Mouse (Mus musculus): ENCODE measurements around the gene Cep19. TPM values are rescaled to one million over a fixed set of nuclear protein-coding genes. Genes with fewer than 3 reads are reported as not detected.

Gene Cep19
- polyA plus RNA-seq, 1 experiment: 6.6 TPM

GRCm38 (mm10) chr16:32107342-32108045, 7.9 kb downstream of the Cep19 start:
- Histone ChIP-seq H3ac (ENCODE audit: control insufficient read depth, insufficient read length) (no peak overlapping the region), H3K27me3 (ENCODE audit: control insufficient read depth, insufficient read depth, insufficient read length) (no peaks in the 10 kb centered on the region), H3K4me3 (no peak overlapping the region), H3K79me2 (ENCODE audit: control insufficient read depth, insufficient read depth) (no peaks in the 10 kb centered on the region), H3K36me3 (ENCODE audit: control insufficient read depth, insufficient read depth) (no peaks in the 10 kb centered on the region), H3K4me2 (ENCODE audit: low read depth) (no peak overlapping the region)
- TF ChIP-seq TCF3 (IDR thresholded peaks at IDR 0.05; ENCODE audit: insufficient read length, low read depth): no peak
- no peak for TF ChIP-seq REST (IDR thresholded peaks at IDR 0.05; ENCODE audit: insufficient read depth, insufficient read length)
- TF ChIP-seq MYOD1 (IDR thresholded peaks at IDR 0.05; ENCODE audit: control insufficient read depth in 1 of 3, insufficient read length in 2 of 3, low read depth in 2 of 3): no peak
- TF ChIP-seq SRF (IDR thresholded peaks at IDR 0.05; ENCODE audit: control insufficient read depth, insufficient read length, low read depth): no peak
- TF ChIP-seq MAX (IDR thresholded peaks at IDR 0.05; ENCODE audit: low read depth): no peak

- H3K79me2 ChIP-seq (ENCODE audit: control insufficient read depth, insufficient read depth): no peaks in the 10 kb centered on the region
- H3ac ChIP-seq (ENCODE audit: control insufficient read depth, insufficient read length): no peak overlapping the region
- H3K27me3 ChIP-seq (ENCODE audit: control insufficient read depth, insufficient read depth, insufficient read length): no peaks in the 10 kb centered on the region
- TF ChIP-seq POLR2A (IDR thresholded peaks at IDR 0.05; ENCODE audit: insufficient read length, low read depth): no peak
- no peak for TF ChIP-seq POLR2AphosphoS2 (IDR thresholded peaks at IDR 0.05; ENCODE audit: insufficient read length, low read depth)
- TF ChIP-seq TCF12 (IDR thresholded peaks at IDR 0.05; ENCODE audit: insufficient read depth, poor library complexity, severe bottlenecking): no peak
- no peak for TF ChIP-seq MYOG (IDR thresholded peaks at IDR 0.05; ENCODE audit: control insufficient read depth in 1 of 3, insufficient read depth in 1 of 3, insufficient read length in 2 of 3, low read depth in 2 of 3)
- TF ChIP-seq E2F4 (IDR thresholded peaks at IDR 0.05; ENCODE audit: insufficient read depth): no peak
- TF ChIP-seq USF1 (IDR thresholded peaks at IDR 0.05; ENCODE audit: low read depth): no peak
- TF ChIP-seq CEBPB (IDR thresholded peaks at IDR 0.05; ENCODE audit: insufficient read depth, poor library complexity, severe bottlenecking): no peak
- TF ChIP-seq TCF3 (IDR thresholded peaks at IDR 0.05; ENCODE audit: insufficient read length, low read depth): no peak
- no peak for TF ChIP-seq MYOD1 (IDR thresholded peaks at IDR 0.05; ENCODE audit: control insufficient read depth in 1 of 3, insufficient read length in 2 of 3, low read depth in 2 of 3)
- no peak for TF ChIP-seq REST (IDR thresholded peaks at IDR 0.05; ENCODE audit: insufficient read depth, insufficient read length)
- TF ChIP-seq MAX (IDR thresholded peaks at IDR 0.05; ENCODE audit: low read depth): no peak
- no peak for TF ChIP-seq SRF (IDR thresholded peaks at IDR 0.05; ENCODE audit: control insufficient read depth, insufficient read length, low read depth)
- no peak overlapping the region for H3K4me2 ChIP-seq (ENCODE audit: low read depth)
- no peak overlapping the region for H3K4me3 ChIP-seq
- H3K36me3 ChIP-seq (ENCODE audit: control insufficient read depth, insufficient read depth): no peaks in the 10 kb centered on the region
These were observed 8.6 kb downstream of the Cep19 start for GRCm38 (mm10) chr16:32108170-32108569.

GRCm38 (mm10) chr16:32108578-32108977, 9.0 kb downstream of the Cep19 start:
- Histone ChIP-seq H3ac (ENCODE audit: control insufficient read depth, insufficient read length) (no peak overlapping the region), H3K36me3 (ENCODE audit: control insufficient read depth, insufficient read depth) (no peaks in the 10 kb centered on the region), H3K79me2 (ENCODE audit: control insufficient read depth, insufficient read depth) (no peaks in the 10 kb centered on the region), H3K4me2 (ENCODE audit: low read depth) (no peak overlapping the region), H3K27me3 (ENCODE audit: control insufficient read depth, insufficient read depth, insufficient read length) (no peaks in the 10 kb centered on the region), H3K4me3 (no peak overlapping the region)
- TF ChIP-seq TCF12 (IDR thresholded peaks at IDR 0.05; ENCODE audit: insufficient read depth, poor library complexity, severe bottlenecking) (no peak), TCF3 (IDR thresholded peaks at IDR 0.05; ENCODE audit: insufficient read length, low read depth) (no peak), MYOD1 (IDR thresholded peaks at IDR 0.05; ENCODE audit: control insufficient read depth in 1 of 3, insufficient read length in 2 of 3, low read depth in 2 of 3) (no peak), CEBPB (IDR thresholded peaks at IDR 0.05; ENCODE audit: insufficient read depth, poor library complexity, severe bottlenecking) (no peak), E2F4 (IDR thresholded peaks at IDR 0.05; ENCODE audit: insufficient read depth) (no peak), SRF (IDR thresholded peaks at IDR 0.05; ENCODE audit: control insufficient read depth, insufficient read length, low read depth) (no peak), REST (IDR thresholded peaks at IDR 0.05; ENCODE audit: insufficient read depth, insufficient read length) (no peak), USF1 (IDR thresholded peaks at IDR 0.05; ENCODE audit: low read depth) (no peak), POLR2AphosphoS2 (IDR thresholded peaks at IDR 0.05; ENCODE audit: insufficient read length, low read depth) (no peak), MAX (IDR thresholded peaks at IDR 0.05; ENCODE audit: low read depth) (no peak), MYOG (IDR thresholded peaks at IDR 0.05; ENCODE audit: control insufficient read depth in 1 of 3, insufficient read depth in 1 of 3, insufficient read length in 2 of 3, low read depth in 2 of 3) (no peak), POLR2A (IDR thresholded peaks at IDR 0.05; ENCODE audit: insufficient read length, low read depth) (no peak)

- Histone ChIP-seq H3K79me2 (ENCODE audit: control insufficient read depth, insufficient read depth) (no peaks in the 10 kb centered on the region), H3K4me3 (no peak overlapping the region), H3K27me3 (ENCODE audit: control insufficient read depth, insufficient read depth, insufficient read length) (no peaks in the 10 kb centered on the region), H3K4me2 (ENCODE audit: low read depth) (no peak overlapping the region), H3ac (ENCODE audit: control insufficient read depth, insufficient read length) (no peak overlapping the region), H3K36me3 (ENCODE audit: control insufficient read depth, insufficient read depth) (no peaks in the 10 kb centered on the region)
- TF ChIP-seq CEBPB (IDR thresholded peaks at IDR 0.05; ENCODE audit: insufficient read depth, poor library complexity, severe bottlenecking) (no peak), TCF3 (IDR thresholded peaks at IDR 0.05; ENCODE audit: insufficient read length, low read depth) (no peak)
These were observed 11.5 kb downstream of the Cep19 start for GRCm38 (mm10) chr16:32110951-32111699.

Data from myocyte (in vitro differentiated cells).